Mouse (Mus musculus): ENCODE measurements around the gene Mmp19. TPM values are rescaled to one million over a fixed set of nuclear protein-coding genes. Genes with fewer than 3 reads are reported as not detected.

Gene Mmp19
- polyA plus RNA-seq, 1 experiment from 2014 or later, result 0.60 TPM

DNA sequence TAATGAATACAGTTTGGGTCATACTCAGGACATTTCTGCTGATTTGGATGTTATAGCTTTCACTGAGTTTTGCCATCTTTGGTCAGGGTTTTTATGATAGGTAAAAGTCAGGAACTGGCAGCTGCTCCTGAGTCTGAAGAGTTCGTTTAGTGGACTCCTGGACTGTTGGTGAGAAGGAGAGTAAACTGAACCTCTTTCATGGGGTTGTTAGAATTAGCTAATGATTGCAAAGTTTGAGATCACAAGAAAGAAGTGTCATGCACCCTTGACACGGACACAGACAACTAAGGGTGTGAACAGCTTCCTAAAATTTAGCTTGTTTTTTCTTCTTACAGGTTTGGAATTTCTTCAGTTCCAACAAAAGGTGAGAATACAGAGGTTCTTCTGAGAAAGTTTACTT lies 57.7 kb downstream of the Mmp19 start:
- DNase-seq (ENCODE audit: low spot score), result no peak
- Histone ChIP-seq H3K36me3 (ENCODE audit: control insufficient read depth, insufficient read depth, low read length) (0 out of 2 replicates have a peak, but pooled peaks cover 3% of the 10 kb centered on the region), H3K4me2 (ENCODE audit: low read depth, low read length, severe bottlenecking) (no peak overlapping the region), H3K27ac (ENCODE audit: low read depth, low read length) (no peak overlapping the region), H3K4me1 (replicated peaks; ENCODE audit: control insufficient read depth, insufficient read depth, low read length) (no peaks in the 10 kb centered on the region), H3K9ac (ENCODE audit: low read length) (no peak overlapping the region), H3K9me3 (ENCODE audit: control insufficient read depth, low read length) (no peaks in the 10 kb centered on the region), H3K4me3 (ENCODE audit: low read depth, low read length) (no peak overlapping the region), H3K27me3 (ENCODE audit: control insufficient read depth, insufficient read depth, low read length) (no peaks in the 10 kb centered on the region)
- 83% methylated on average over 2 of the region's 2 CpGs for WGBS
- ATAC-seq (replicated peaks; ENCODE audit: low FRiP score), result no peak

DNA sequence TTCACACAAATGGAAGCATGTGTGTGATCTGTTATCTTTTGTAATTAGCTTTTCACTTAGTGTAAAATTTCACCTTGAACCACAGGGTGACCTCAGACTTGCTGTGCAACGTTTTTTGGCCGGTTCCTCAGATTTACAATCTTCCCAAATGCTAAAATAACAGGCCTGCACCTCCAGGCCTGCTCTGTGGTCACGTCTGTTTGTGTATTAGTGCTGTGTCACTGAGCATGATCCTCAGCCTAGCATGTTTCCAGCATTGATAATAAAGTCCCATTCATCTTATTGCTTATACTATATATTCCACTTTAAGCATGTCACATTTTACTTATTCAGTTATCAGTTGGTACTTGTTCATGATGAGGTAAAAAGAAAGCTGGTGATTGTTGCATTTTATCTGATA lies 59.6 kb downstream of the Mmp19 start:
- H3K27me3 ChIP-seq (ENCODE audit: control insufficient read depth, insufficient read depth, low read length), result no peaks in the 10 kb centered on the region
- no peaks in the 10 kb centered on the region for H3K9me3 ChIP-seq (ENCODE audit: control insufficient read depth, low read length)
- no peak overlapping the region for H3K27ac ChIP-seq (ENCODE audit: low read depth, low read length)
- DNase-seq (ENCODE audit: low spot score) (no peak), ATAC-seq (replicated peaks; ENCODE audit: low FRiP score) (no peak)
- 0 out of 2 replicates have a peak, but pooled peaks cover 3% of the 10 kb centered on the region for H3K36me3 ChIP-seq (ENCODE audit: control insufficient read depth, insufficient read depth, low read length)
- 82% methylated on average over 3 of the region's 3 CpGs for WGBS
- no peak overlapping the region for H3K4me3 ChIP-seq (ENCODE audit: low read depth, low read length)
- no peaks in the 10 kb centered on the region for H3K4me1 ChIP-seq (replicated peaks; ENCODE audit: control insufficient read depth, insufficient read depth, low read length)
- no peak overlapping the region for H3K4me2 ChIP-seq (ENCODE audit: low read depth, low read length, severe bottlenecking)
- H3K9ac ChIP-seq (ENCODE audit: low read length), result no peak overlapping the region

Other genes starting within 250 kb of the Mmp19 start
- 16.3 and 17.5 TPM in 2 replicates for gene Zc3h10, start 243.1 kb upstream of the Mmp19 start, polyA plus RNA-seq (2014; fragmentation: Nextera tagmentation; extraction: Ambion mirVana)
- gene Rpl41, start 241.6 kb upstream of the Mmp19 start, polyA plus RNA-seq (2014; fragmentation: Nextera tagmentation; extraction: Ambion mirVana), result 3,049 and 3,079 TPM in 2 replicates
- gene Pa2g4, start 224.9 kb upstream of the Mmp19 start, polyA plus RNA-seq (2014; fragmentation: Nextera tagmentation; extraction: Ambion mirVana), result 249 and 269 TPM in 2 replicates
- gene Erbb3, start 201.3 kb upstream of the Mmp19 start, polyA plus RNA-seq (2014; fragmentation: Nextera tagmentation; extraction: Ambion mirVana), result 1.2 TPM in 2 replicates
- gene Rps26, start 164.2 kb upstream of the Mmp19 start, polyA plus RNA-seq (2014; fragmentation: Nextera tagmentation; extraction: Ambion mirVana), result 576 and 629 TPM in 2 replicates
- gene Ikzf4, start 144.9 kb upstream of the Mmp19 start, polyA plus RNA-seq (2014; fragmentation: Nextera tagmentation; extraction: Ambion mirVana), result 4.1 and 5.8 TPM in 2 replicates
- gene Suox, start 116.8 kb upstream of the Mmp19 start, polyA plus RNA-seq (2014; fragmentation: Nextera tagmentation; extraction: Ambion mirVana), result 10.8 and 11.7 TPM in 2 replicates
- 78.8 and 79.1 TPM in 2 replicates for gene Rab5b, start 94.6 kb upstream of the Mmp19 start, polyA plus RNA-seq (2014; fragmentation: Nextera tagmentation; extraction: Ambion mirVana)
- gene Pmel, start 86.7 kb upstream of the Mmp19 start, polyA plus RNA-seq (2014; fragmentation: Nextera tagmentation; extraction: Ambion mirVana), result 1.8 and 4.5 TPM in 2 replicates
- gene Cdk2, start 85.9 kb upstream of the Mmp19 start, polyA plus RNA-seq (2014; fragmentation: Nextera tagmentation; extraction: Ambion mirVana), result 119 and 120 TPM in 2 replicates
- 3.9 and 4.0 TPM in 2 replicates for gene Dgka, start 46.1 kb upstream of the Mmp19 start, polyA plus RNA-seq (2014; fragmentation: Nextera tagmentation; extraction: Ambion mirVana)
- gene Pym1, start 43.0 kb upstream of the Mmp19 start, polyA plus RNA-seq (2014; fragmentation: Nextera tagmentation; extraction: Ambion mirVana), result 47.6 and 51.4 TPM in 2 replicates
- gene Dnajc14, start 13.2 kb downstream of the Mmp19 start, polyA plus RNA-seq (2014; fragmentation: Nextera tagmentation; extraction: Ambion mirVana), result 38.6 and 38.8 TPM in 2 replicates
- 22.7 and 24.2 TPM in 2 replicates for gene Tmem198b, start 13.5 kb downstream of the Mmp19 start, polyA plus RNA-seq (2014; fragmentation: Nextera tagmentation; extraction: Ambion mirVana)
- 263 and 284 TPM in 2 replicates for gene Sarnp, start 26.4 kb downstream of the Mmp19 start, polyA plus RNA-seq (2014; fragmentation: Nextera tagmentation; extraction: Ambion mirVana)
- gene Ormdl2, start 30.7 kb downstream of the Mmp19 start, polyA plus RNA-seq (2014; fragmentation: Nextera tagmentation; extraction: Ambion mirVana), result 70.1 and 73.0 TPM in 2 replicates
- 10.5 and 11.7 TPM in 2 replicates for gene Gdf11, start 100.8 kb downstream of the Mmp19 start, polyA plus RNA-seq (2014; fragmentation: Nextera tagmentation; extraction: Ambion mirVana)
- 144 and 151 TPM in 2 replicates for gene Cd63, start 110.1 kb downstream of the Mmp19 start, polyA plus RNA-seq (2014; fragmentation: Nextera tagmentation; extraction: Ambion mirVana)
- 12.3 and 12.6 TPM in 2 replicates for gene Rdh5, start 132.0 kb downstream of the Mmp19 start, polyA plus RNA-seq (2014; fragmentation: Nextera tagmentation; extraction: Ambion mirVana)
- 191 and 202 TPM in 2 replicates for gene Bloc1s1, start 133.1 kb downstream of the Mmp19 start, polyA plus RNA-seq (2014; fragmentation: Nextera tagmentation; extraction: Ambion mirVana)
- 0.65 and 0.69 TPM in 2 replicates for gene Itga7, start 142.9 kb downstream of the Mmp19 start, polyA plus RNA-seq (2014; fragmentation: Nextera tagmentation; extraction: Ambion mirVana)
- not detected in 2 replicates for gene Mettl7b, start 170.1 kb downstream of the Mmp19 start, polyA plus RNA-seq (2014; fragmentation: Nextera tagmentation; extraction: Ambion mirVana)
- gene Olfr9, start 198.5 kb downstream of the Mmp19 start, polyA plus RNA-seq (2014; fragmentation: Nextera tagmentation; extraction: Ambion mirVana), result not detected in 2 replicates
- not detected in 2 replicates for gene Olfr763, start 219.9 kb downstream of the Mmp19 start, polyA plus RNA-seq (2014; fragmentation: Nextera tagmentation; extraction: Ambion mirVana)
- not detected in 2 replicates for gene Olfr764-ps1, start 249.0 kb downstream of the Mmp19 start, polyA plus RNA-seq (2014; fragmentation: Nextera tagmentation; extraction: Ambion mirVana)